Mouse (Mus musculus) splenic B cell, adult 2 months (primary cell): Measurements from ENCODE around the gene 9430015G10Rik.

Experiments used
- DNase-seq: peaks from one replicate; pipeline ENCODE4 v3.0.0-alpha.2; 2011; ENCODE audit warnings: low read depth, low spot score
- H3K27me3 ChIP-seq: 2 replicates; pipeline ENCODE4 v1.6.1; 2012; ENCODE audit warnings: mild to moderate bottlenecking, low read length, moderate library complexity, mixed read lengths; ENCODE audit not compliant: control insufficient read depth, poor library complexity, insufficient read depth, severe bottlenecking
- H3K36me3 ChIP-seq: 2 replicates; pipeline ENCODE4 v1.6.1; 2012; ENCODE audit warnings: mild to moderate bottlenecking, low read length, moderate library complexity, mixed read lengths; ENCODE audit not compliant: control insufficient read depth, poor library complexity, insufficient read depth, severe bottlenecking

9430015G10Rik gene

DNA sequence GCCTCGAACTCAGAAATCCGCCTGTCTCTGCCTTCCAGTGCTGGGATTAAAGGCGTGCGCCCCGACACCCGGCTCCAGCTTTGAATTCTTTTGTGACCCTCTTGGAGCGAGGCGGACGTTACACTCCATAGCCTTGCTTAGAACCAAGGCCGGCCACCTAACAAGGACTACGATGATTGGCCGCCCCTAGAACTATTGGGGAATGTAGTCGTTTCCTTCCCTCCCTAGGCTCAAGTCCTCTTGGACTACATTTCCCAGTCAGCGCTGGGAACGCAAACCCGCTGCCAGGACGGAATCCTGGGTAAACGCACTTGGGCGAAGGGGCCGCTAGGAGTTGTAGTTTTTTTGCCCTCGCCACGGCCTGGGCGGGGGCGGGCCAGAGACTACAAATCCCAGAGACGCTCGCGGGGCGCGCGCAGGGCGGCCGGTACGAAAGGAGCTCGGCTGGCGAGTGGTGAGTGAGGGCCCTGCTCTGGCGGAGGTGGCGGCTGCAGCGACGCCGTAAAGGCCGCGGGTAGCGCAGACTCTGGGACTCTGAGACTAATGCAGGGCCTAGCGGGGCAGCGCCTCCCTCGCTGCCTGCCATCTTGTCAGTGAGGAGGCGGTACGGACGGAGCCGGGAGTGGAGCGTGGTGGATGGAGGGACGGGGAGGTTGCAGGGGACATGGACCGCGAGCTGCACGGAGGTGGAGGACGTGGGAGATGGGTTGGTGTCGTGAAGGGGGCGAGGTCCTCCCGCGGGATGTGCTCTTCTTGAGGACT lies at the start of gene 9430015G10Rik:
Gene 9430015G10Rik (plus strand): TSS at position 413 of the 762 bp plus-strand sequence.
- Histone ChIP-seq H3K27me3 (no peaks in the 10 kb centered on the region), H3K36me3 (no peaks in the 10 kb centered on the region)
- peak; percentile 97 for DNase-seq

DNA sequence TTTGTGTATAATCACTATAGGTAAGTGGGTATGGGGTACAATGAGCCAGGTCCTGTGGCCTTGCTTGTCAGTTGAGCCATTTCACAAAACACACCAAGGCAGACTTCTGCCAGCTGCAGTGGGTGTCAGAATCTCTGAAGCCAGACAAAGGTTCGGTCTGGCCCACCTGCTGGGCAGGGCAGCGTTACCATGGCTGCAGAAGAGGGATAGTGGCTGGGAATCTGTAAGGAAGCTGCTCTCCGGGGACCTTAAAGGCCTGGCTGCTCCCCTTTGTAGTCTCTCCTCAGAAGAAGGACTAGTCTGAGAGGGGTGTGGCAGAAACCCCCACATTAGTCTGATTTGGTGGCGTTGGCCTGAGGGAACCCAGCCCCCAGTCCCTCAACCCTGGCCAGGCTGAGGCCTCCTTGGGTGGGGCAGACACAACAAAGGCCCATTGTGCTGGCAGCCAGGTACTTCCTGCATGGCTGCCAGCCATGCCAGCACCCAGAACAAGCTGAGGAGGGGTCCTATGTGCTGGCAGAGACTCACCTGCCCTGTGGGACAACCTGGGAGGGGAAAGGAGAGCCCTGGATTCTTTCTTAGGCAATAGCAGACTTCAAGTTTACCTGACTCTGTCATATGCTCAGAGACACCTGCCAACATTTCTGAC lies 45.8 kb upstream of the 9430015G10Rik start:
- no peak for DNase-seq
- H3K27me3 ChIP-seq: no peaks in the 10 kb centered on the region
- H3K36me3 ChIP-seq: no peaks in the 10 kb centered on the region

DNA sequence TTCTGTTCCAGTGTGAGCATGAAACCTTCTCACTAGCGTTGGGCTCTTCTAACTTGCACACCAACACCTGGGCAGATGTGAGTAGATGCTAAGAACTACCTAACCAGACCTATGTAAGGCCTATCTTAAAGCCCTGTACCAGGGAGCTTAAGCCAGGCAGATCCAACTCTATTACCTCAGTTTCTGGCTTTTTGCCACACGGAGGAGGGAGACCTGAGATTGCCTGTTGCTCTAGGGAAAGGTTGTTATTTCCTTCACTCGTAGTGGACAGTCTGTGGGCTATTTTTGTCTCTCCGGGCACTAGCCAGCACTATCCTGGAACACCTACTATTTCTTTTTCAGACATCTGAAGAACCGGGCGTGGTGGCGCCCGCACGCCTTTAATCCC lies 45.3 kb upstream of the 9430015G10Rik start:
- Histone ChIP-seq H3K27me3 (no peaks in the 10 kb centered on the region), H3K36me3 (no peaks in the 10 kb centered on the region)
- no peak for DNase-seq

DNA sequence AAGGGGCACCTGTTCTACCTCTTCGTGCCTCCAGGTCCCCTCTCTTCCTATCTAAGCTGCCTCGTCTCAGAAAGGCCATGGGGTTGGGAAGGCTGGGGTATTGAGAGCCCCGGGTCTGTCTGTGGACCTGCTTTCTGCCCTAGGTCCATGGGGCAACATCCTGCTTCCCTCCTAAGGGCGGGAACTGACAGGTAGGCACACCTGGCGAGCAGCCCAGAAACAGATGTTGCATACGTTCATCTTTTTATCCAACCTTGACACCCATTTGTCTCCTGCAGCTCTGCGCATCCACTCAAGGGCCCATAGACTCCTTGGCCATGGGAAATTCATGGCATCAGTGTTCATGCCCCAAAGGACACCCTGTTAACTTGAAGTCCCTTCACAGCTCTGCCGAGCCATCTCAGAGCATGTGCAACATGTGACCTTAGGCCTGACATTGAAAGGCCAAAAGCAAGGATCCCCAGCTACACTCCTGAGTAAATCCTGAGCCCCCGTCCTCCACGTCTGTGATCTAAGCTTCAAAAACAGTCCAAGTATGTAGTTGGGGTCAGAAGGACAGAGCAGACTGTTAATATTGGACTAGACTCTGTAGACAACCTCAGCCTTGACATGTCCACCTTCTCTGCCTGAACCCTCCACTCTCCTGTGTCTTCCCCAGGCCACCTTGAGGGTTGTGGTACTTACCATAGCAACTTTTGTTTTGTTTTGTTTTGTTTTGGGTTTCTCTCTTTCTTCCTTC lies 44.5 kb upstream of the 9430015G10Rik start:
- no peaks in the 10 kb centered on the region for H3K36me3 ChIP-seq
- no peak for DNase-seq

DNA sequence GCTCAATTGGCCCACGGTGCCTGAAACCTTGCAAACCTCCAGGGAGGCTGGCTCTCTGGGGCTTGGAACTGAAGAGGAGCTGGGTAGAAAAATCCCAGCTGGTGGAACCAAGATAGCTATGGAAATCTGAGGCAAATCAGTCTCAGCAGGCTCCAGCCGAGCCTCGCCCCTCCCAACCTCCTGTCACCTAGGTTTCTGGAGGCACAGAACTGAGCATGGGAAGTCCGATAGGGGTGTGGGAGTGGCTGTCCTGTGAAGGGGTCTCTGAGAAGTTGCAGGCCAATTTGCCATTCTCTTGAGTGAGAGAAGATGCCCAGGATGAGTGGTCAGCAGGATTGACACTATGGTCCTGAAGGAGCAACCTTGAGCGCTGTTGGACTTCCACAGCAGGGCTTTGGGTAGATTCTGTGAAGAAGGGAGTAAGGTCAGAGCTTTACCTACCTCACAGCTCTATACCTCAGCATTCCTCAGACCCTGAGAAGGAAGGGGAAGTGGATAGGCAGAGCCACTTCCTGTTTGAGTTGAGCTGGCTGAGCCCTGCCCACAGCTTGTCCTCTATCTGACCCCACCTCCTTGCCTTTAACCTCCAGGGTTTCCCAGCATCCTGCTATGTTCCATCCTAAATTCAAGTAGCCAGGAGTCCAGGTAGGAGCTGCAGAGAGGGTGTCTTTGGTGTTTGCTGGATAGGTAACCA lies 42.4 kb upstream of the 9430015G10Rik start:
- DNase-seq: peak; percentile 35
- no peaks in the 10 kb centered on the region for H3K27me3 ChIP-seq
- no peaks in the 10 kb centered on the region for H3K36me3 ChIP-seq

More for the DNA sequence above, 44.5 kb upstream of the 9430015G10Rik start:
- H3K27me3 ChIP-seq: no peaks in the 10 kb centered on the region

DNA sequence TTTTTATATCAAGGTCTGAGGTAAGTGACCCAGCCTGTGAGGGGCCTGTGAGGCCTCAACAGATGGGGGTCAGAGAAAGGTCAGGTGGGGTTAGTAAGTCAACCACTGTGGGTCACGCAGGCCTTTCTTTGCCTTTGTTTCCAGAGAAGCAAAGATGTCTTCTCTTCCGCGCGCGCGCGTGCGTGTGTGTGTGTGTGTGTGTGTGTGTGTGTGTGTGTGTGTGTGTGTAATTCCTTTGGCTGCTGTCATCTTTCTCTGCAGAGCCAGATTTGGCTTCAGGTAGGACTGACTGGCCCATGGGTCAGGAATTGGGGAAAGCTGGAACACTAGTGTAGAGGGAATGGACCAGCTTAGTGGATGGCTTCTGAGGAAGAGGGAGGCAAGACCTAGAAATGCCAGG lies 40.1 kb upstream of the 9430015G10Rik start:
- no peak for DNase-seq
- no peaks in the 10 kb centered on the region for H3K36me3 ChIP-seq
- no peaks in the 10 kb centered on the region for H3K27me3 ChIP-seq

DNA sequence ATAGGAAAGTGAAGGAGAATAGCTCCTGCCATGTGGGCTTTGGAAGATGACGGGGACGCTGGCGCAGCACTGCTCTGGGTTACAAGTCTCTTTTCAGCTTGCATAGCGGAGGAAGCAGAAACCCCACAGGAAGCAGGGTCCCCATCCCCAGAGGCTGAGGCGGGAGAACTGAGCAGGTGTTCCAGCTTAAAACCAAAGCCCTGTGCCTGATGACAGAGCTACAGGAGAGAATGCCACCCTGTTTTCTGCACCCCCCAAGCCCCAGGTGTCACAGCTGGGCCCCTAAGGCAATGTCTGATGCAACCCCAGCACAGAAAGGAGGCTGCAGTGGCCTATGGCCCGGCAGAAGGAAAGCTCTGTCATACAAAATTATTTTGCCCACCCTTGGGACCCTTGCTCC lies 39.5 kb upstream of the 9430015G10Rik start:
- H3K27me3 ChIP-seq: no peaks in the 10 kb centered on the region
- peak; percentile 21 for DNase-seq
- H3K36me3 ChIP-seq: no peaks in the 10 kb centered on the region

DNA sequence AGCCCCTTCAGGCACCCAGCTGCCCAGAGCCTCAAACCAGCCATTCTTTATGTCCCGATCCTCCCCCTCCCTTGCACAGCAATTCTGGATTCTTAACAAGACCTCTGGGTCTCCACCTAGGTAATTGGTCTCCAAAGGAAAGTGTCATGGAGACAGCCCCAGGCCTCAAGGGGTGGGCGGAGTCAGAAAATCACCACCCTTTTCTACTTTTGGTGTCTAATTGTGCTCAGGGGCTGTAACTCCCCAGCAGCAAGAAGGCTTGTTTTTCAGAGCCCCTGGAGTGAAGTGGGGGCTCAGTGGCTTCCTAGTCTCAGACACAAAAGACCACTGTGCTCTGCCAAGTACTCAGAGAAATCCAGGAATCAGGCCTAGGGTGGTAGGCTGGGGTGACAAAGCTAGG lies 39.1 kb upstream of the 9430015G10Rik start:
- DNase-seq: no peak
- Histone ChIP-seq H3K27me3 (no peaks in the 10 kb centered on the region), H3K36me3 (no peaks in the 10 kb centered on the region)

DNA sequence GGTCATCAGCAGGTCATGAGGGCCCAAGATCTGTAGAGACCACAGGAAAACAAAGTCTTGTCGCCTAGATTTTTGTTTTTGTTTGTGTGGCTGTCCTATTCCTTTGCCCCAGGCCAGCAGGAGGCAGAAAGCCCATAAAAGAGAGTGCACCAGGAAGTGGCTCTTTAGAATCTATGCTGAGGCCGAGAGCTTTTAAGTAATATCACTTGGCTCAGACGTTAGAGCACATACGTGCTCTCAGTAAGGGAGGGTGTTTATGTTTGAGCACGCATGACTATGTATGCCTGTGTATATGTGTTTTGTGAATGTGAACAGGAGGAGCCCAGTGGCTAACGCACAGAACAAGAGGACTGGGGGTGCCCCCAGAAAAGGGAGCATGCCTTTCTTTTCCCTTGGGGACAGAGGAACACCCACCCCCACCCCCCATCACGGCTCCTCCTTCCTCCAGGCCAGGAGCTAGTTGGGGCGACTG lies 32.8 kb upstream of the 9430015G10Rik start:
- DNase-seq: peak; percentile 48
- no peaks in the 10 kb centered on the region for H3K27me3 ChIP-seq
- H3K36me3 ChIP-seq: no peaks in the 10 kb centered on the region

DNA sequence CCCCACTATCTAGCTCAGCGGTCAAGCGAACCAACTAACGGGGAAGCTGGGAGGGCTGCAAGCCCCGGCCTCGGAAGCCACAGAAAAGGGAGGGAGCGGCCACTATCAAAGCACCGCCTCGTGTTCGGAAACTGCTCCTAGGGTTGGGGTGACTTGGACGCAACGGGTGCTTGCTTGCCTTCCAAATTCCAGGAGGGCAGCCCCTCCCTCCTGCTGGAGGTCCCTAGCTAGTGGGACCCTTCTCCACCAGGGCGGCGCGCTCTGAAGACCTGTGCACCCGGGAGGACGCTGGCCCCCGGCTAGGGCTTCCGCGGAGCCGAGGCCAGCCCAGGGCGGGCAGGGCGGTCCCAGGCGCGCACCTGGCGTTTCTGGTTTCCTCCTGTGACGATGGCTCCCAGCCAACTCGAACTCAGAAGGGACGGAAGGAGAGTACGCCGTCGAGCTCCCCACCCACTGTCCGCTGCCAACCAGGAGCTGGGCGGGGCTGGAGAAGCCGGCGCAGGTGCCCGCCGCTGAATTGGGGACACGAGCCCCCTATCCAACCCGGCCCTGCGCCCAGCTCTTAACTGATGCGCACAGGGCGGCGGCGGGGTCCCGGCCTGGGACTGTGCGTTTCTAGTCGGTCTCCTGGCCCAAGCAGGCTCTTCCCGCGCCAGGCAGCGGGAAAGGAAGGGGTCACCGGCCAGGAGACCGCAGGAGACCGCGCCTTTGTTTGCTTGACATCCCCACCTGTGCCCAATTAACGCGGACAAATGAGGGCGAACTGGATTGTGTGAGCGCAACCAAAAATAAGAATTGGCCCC lies 32.1 kb upstream of the 9430015G10Rik start:
- DNase-seq: peak; percentile 65
- Histone ChIP-seq H3K27me3 (no peaks in the 10 kb centered on the region), H3K36me3 (no peaks in the 10 kb centered on the region)

DNA sequence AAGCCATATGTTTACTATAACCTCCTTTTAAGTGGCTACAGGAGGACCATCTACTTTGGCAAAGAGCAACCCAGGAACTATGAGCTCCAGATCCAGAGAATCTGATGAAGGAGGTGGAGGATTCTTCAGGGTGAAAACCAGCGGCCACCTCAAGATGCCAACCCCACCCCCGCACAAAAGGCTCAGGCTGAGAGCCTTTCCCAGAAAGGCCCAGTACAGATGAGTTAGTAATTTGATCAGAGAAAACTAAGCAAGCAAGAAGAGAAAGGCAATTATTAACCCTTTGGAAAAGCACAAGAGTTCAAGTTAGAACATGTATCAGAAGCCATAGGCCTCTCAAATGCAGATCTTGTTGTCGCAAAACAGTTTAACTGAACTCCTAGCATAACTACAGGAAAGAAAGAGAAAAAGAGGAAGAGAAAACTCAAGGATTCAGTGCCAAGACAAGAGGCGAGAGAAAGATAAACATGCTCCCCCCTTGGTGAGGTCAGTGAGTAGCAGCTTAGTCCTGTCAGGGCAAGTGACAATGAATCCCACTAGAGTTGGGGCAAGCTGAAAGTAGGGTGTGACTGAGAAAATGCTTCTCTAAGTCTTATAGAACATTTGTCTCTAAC lies 27.1 kb upstream of the 9430015G10Rik start:
- H3K36me3 ChIP-seq: no peaks in the 10 kb centered on the region
- H3K27me3 ChIP-seq: no peaks in the 10 kb centered on the region
- DNase-seq: no peak

DNA sequence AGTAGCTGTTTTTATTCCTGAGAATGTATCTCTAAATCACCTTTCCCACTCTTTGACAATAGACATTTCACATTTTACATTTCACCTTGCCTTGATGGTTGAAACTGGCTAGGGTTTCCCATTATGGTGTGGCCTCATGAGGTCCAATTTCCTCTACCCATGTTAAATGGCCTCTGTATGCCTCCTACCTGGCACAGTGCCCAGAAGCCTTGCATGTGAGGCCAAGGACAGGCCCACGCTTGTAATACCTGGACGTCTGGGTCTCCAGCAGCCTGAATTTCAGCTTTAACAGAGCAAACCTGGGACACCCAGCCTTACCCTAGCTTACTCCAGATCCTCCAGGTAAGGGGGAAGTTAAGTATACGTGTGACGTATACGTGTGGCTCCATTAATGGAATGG lies 26.4 kb upstream of the 9430015G10Rik start:
- Histone ChIP-seq H3K36me3 (no peaks in the 10 kb centered on the region), H3K27me3 (no peaks in the 10 kb centered on the region)
- no peak for DNase-seq

DNA sequence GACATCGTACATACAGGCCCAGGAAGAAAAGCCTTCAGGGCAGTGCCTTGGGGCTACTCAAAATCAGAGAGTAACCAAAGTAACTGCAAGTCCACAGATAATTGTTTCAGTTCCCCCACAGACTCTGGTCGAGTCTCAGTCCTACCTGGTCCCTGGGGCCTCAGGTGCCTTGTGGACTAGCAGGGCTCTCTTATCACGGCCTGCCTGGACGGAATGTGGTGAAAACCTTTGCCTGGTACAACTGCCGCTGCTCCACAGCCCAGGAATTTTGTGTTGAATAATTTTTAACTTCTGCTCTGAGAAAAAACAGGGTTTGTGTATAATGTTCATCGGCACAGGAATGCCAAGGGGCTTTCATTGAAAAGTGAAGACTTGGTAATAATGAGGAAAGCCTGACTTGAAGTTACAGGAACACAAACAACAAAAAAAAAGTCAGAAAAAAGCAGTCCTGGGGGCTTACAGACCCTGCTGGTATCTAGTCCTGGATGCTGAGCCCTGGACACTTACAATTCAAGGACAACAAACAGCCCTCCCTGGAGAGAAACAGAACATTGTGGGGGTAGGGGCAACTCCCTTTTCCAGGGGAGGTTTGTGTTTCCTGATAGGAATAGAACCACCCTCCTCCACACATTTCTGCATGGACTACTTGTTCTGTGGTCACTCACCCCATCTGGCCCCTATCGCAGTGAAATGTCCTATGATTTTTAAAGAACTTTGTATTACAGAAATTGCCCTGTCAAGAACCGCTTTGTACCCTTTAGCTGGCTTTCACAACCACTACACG lies 25.5 kb upstream of the 9430015G10Rik start:
- Histone ChIP-seq H3K36me3 (no peaks in the 10 kb centered on the region), H3K27me3 (no peaks in the 10 kb centered on the region)
- DNase-seq: no peak
